Mouse (Mus musculus): ENCODE results near the gene Mdk.
A peak's percentile ranks its signal among the peaks of the same experiment; 100 is the strongest.

The Mdk gene

DNA sequence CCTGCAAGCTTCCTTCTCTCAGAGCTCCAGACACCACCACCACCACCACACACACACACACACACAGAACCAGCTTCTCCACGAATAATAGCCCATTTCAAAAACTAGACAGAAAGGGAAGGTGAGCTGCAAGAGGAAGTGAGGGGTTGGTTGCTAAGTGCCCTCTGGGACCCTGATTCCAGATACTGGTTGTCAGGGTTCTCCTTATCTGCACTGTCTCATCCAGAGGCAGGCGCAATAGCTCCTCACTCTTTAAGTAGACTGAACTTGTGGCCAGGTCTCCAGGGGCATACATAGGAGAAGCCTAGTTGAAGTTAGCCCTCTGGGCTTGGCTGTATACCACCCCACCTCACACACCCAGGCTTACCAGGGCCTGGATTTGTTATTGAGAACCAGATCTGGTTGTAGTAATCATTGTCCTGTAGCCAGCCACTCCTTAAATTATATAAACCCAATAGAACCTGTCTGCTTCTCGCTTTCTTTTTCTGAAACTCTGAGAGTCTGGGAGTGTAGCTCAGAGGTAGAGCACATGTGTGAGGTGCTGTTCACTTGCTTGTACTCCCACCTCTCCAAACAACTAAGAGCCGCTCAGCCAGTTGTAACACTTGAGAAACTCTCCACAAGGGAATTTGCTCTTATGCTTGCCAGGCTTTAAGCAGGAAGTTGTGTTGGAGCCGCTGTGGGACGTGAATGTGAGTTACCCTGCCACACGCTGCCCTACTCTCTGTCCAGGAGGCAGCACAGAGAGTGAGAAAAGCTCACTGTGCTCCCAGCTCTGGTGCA lies 18.6 kb downstream of the Mdk start:
- DNase-seq (ENCODE audit: low read depth, low spot score) = no peak

DNA sequence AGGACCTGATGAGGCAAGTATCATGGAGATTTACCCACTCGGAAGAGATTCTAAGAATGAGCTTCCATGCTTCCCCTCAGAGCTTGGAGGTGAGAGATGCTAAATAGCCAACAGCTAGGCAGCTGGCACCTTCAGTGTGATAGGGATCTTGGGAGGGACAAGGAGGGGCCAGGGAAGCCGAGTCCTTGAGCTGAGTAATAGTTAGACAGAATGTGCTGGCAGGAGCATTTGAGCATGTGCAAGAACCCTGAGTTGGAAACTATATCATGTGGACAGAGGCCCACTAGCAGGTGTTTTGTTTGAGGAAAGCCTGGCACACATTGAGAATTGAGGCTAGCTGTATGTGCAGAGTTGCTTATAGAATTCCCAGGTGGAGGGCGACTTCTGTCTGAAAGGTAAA lies 19.5 kb downstream of the Mdk start:
- DNase-seq (ENCODE audit: low read depth, low spot score) = no peak

GRCm38 (mm10) chr2:91906141-91906540 lies 26.0 kb downstream of the Mdk start:
- DNase-seq (ENCODE audit: low read depth, low spot score) = no peak

GRCm38 (mm10) chr2:91904618-91905307 lies 27.3 kb downstream of the Mdk start:
- DNase-seq (ENCODE audit: low read depth, low spot score) = peak; percentile 48

- DNase-seq (ENCODE audit: low read depth, low spot score) = no peak
Measured at GRCm38 (mm10) chr2:91903171-91903925, 28.7 kb downstream of the Mdk start.

- no peak for DNase-seq (ENCODE audit: low read depth, low spot score)
Measured at GRCm38 (mm10) chr2:91902336-91902735, 29.8 kb downstream of the Mdk start.

GRCm38 (mm10) chr2:91900431-91900830 lies 31.7 kb downstream of the Mdk start:
- DNase-seq (ENCODE audit: low read depth, low spot score) = no peak

- DNase-seq (ENCODE audit: low read depth, low spot score) = no peak
Measured at GRCm38 (mm10) chr2:91899141-91899540, 33.0 kb downstream of the Mdk start.

GRCm38 (mm10) chr2:91897968-91898367 lies 34.1 kb downstream of the Mdk start:
- no peak for DNase-seq (ENCODE audit: low read depth, low spot score)

GRCm38 (mm10) chr2:91895401-91895800 lies 36.7 kb downstream of the Mdk start:
- DNase-seq (ENCODE audit: low read depth, low spot score) = no peak

DNA sequence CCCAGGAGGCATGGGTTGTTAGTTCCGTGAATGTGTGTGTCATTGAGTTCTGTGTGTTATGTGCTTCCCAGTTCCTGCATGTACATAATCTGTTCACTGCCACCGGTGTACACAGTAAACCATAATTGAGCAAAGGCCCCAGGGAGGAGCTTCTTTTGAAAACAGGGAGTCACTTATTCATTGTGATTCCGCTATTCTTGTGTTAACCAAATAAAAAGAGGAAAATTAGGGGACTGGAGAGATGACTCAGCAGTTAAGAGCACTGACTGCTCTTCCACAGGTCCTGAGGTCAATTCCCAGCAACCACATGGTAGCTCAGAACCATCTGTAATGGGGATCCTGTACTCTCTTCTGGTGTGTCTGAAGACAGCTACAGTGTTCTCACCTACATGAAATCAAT lies 37.4 kb downstream of the Mdk start:
- DNase-seq (ENCODE audit: low read depth, low spot score) = no peak

DNA sequence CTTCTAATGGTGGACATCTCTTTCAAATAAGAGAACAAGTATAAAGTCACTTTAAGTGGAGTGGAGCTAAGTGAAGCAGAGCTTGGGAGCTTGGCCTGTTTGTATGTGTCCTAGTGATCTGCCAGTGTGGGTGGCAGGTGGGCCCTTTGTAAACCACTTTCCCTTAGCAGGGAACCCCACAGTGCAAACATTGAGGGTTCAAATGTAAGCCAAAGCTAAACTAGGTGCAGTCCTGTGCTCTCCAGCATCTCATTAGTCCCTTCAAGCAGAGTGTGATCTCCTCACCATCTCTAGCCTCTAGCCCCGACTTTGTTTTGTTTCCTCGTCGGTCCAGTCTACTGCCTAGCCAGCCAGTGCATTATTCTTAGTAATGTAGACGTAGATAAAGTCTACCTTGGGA lies 47.5 kb downstream of the Mdk start:
- DNase-seq (ENCODE audit: low read depth, low spot score) = no peak

DNA sequence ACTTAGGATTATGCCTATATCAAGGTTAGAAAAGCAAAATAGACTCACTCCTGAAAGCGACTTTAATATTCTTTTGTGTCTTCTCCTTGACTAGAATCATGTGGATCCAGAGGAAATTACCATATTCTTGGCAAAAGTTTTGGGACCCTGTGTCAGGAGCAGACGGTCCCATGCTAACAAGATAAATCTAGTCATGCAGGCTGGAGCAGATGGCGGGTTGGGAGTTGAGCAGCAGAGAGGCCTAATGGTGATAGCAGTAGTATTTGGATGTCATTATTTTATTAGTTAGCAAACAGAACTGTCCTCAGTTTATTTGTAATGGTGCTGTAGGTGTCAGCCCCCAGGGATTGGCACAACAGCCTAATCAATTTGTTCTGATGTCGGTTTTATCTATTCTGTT lies 48.1 kb downstream of the Mdk start:
- no peak for DNase-seq (ENCODE audit: low read depth, low spot score)

All from ES-CJ7 (cell line).